9 mouse cellular contexts compared by ENCODE assay signal in genomic region chr3:151837749-151838148, GRCm38 (mm10). TPM values are rescaled to one million over a fixed set of nuclear protein-coding genes. Genes with fewer than 3 reads are reported as not detected.
A peak's percentile ranks its signal among the peaks of the same experiment; 100 is the strongest.
DNase-seq lines count a peak whose midpoint lies in the region; ATAC-seq and TF ChIP-seq lines count a peak whose summit lies in the region.
"Had no signal": no experiment of that assay in that cellular context is flagged by ENCODE, and none has a peak within 500 bp of the region (broad histone marks: within the 10 kb centered on the region; RNA-seq: fewer than 3 reads in every experiment).

No protein-coding gene starts in this region.

- no peak for TF ChIP-seq CTCF in lung, adult 2 months (IDR thresholded peaks at IDR 0.05; ENCODE audit: insufficient read depth, low read length)
- no peak for TF ChIP-seq CTCF in liver, embryonic 14.5 days (IDR thresholded peaks at IDR 0.05; ENCODE audit: low read depth)
- TF ChIP-seq CTCF in stomach, postnatal 0 days (IDR thresholded peaks at IDR 0.05; ENCODE audit: low read depth) = no peak

- no peak overlapping the region for H3K27ac ChIP-seq in lung, embryonic 15.5 days
- no peak overlapping the region for H3K27ac ChIP-seq in liver, embryonic 14.5 days
- no peak overlapping the region for H3K27ac ChIP-seq in stomach, postnatal 0 days (replicated peaks)

- no peaks in the 10 kb centered on the region for H3K36me3 ChIP-seq in lung, embryonic 15.5 days
- no peaks in the 10 kb centered on the region for H3K36me3 ChIP-seq in liver, embryonic 14.5 days (replicated peaks; ENCODE audit: control insufficient read depth, insufficient read depth, low read depth)
- H3K36me3 ChIP-seq in stomach, postnatal 0 days (ENCODE audit: control insufficient read depth, insufficient read depth, low read length) = no peaks in the 10 kb centered on the region

- DNase-seq in lung, adult 2 months = no peak
- DNase-seq in forelimb bud, embryonic 11.5 days (ENCODE audit: low read depth, low spot score) = peak; percentile 10
- no peak for DNase-seq in liver, embryonic 14.5 days (ENCODE audit: low read depth in 3 of 3, low spot score in 3 of 3)
- no peak for DNase-seq in stomach, postnatal 0 days (ENCODE audit: low spot score)
- DNase-seq: thymus, adult 2 months had no signal

- ATAC-seq in lung, embryonic 15.5 days (ENCODE audit: borderline replicate concordance, extremely low read depth, low FRiP score, low TSS enrichment) = no peak
- ATAC-seq in liver, embryonic 14.5 days (ENCODE audit: insufficient read depth) = no peak
- ATAC-seq in stomach, postnatal 0 days (ENCODE audit: low FRiP score, low TSS enrichment) = no peak
- no peak for ATAC-seq in erythroid progenitor cell, adult 5-6 weeks (replicated peaks; ENCODE audit: low FRiP score, poor library complexity, severe bottlenecking)
- no peak for ATAC-seq in cerebellum, adult (ENCODE audit: insufficient number of reproducible peaks, low FRiP score, low TSS enrichment)

- H3K9me3 ChIP-seq in lung, embryonic 15.5 days = no peaks in the 10 kb centered on the region
- H3K9me3 ChIP-seq in liver, embryonic 14.5 days (ENCODE audit: control insufficient read depth, low read length) = no peaks in the 10 kb centered on the region
- H3K9me3 ChIP-seq in stomach, postnatal 0 days (ENCODE audit: control insufficient read depth, low read length) = no peaks in the 10 kb centered on the region

- no peak overlapping the region; the same call in 1 of the 2 replicates for H3K9ac ChIP-seq in lung, embryonic 15.5 days
- no peak overlapping the region for H3K9ac ChIP-seq in liver, embryonic 14.5 days (replicated peaks)
- H3K9ac ChIP-seq in stomach, postnatal 0 days (ENCODE audit: low read length) = no peak overlapping the region

- peaks cover 25% of the 10 kb centered on the region for H3K27me3 ChIP-seq in lung, embryonic 15.5 days
- H3K27me3 ChIP-seq in liver, embryonic 14.5 days (ENCODE audit: control insufficient read depth, insufficient read depth, low read length) = no peaks in the 10 kb centered on the region; the same call in 1 of the 2 replicates
- H3K27me3 ChIP-seq in stomach, postnatal 0 days (ENCODE audit: control insufficient read depth, insufficient read depth, low read length) = no peaks in the 10 kb centered on the region

- WGBS in lung, embryonic 15.5 days = 54% methylated on average over 9 of the region's 9 CpGs
- WGBS in lung, adult 2 months = 57% methylated on average over 9 of the region's 9 CpGs
- 33% methylated on average over 9 of the region's 9 CpGs for WGBS in liver, embryonic 14.5 days (ENCODE audit: insufficient replicate concordance)
- 55% methylated on average over 9 of the region's 9 CpGs for WGBS in stomach, postnatal 0 days

- peak overlapping the region; percentile 51 for H3K4me3 ChIP-seq in lung, embryonic 15.5 days
- no peak overlapping the region for H3K4me3 ChIP-seq in lung, adult 2 months (replicated peaks; ENCODE audit: extremely low read depth, low read depth, low read length)
- no peak overlapping the region for H3K4me3 ChIP-seq in liver, embryonic 14.5 days (ENCODE audit: insufficient read depth in 1 of 2, low read depth in 2 of 2, low read length in 2 of 2)
- peak overlapping the region; percentile 47 for H3K4me3 ChIP-seq in stomach, postnatal 0 days (ENCODE audit: low read depth, low read length)
- H3K4me3 ChIP-seq: erythroblast, embryonic 14.5 days had no signal

- peak overlapping the region; percentile 96 for H3K4me2 ChIP-seq in lung, embryonic 15.5 days
- peak overlapping the region; percentile 47; the same call in 1 of the 2 replicates for H3K4me2 ChIP-seq in liver, embryonic 14.5 days (ENCODE audit: low read depth)
- peak overlapping the region; percentile 82 for H3K4me2 ChIP-seq in stomach, postnatal 0 days (replicated peaks; ENCODE audit: low read depth)

- no peak for TF ChIP-seq POLR2A in lung, adult 2 months (IDR thresholded peaks at IDR 0.05; ENCODE audit: borderline replicate concordance, extremely low read depth, low read depth, low read length)

- H3K4me1 ChIP-seq in lung, embryonic 15.5 days = peaks cover 15% of the 10 kb centered on the region; the same call in 1 of the 2 replicates
- no peaks in the 10 kb centered on the region; the same call in 1 of the 2 replicates for H3K4me1 ChIP-seq in lung, adult 2 months (ENCODE audit: control insufficient read depth, insufficient read depth, low read length)
- no peaks in the 10 kb centered on the region for H3K4me1 ChIP-seq in liver, embryonic 14.5 days (replicated peaks; ENCODE audit: control insufficient read depth in 2 of 2, insufficient read depth in 2 of 2, low read length in 1 of 2)
- no peaks in the 10 kb centered on the region; the same call in 1 of the 2 replicates for H3K4me1 ChIP-seq in stomach, postnatal 0 days (replicated peaks; ENCODE audit: control insufficient read depth, insufficient read depth)

- no peak for TF ChIP-seq EP300 in liver, embryonic 14.5 days (IDR thresholded peaks at IDR 0.05; ENCODE audit: low read depth)
- TF ChIP-seq EP300 in stomach, postnatal 0 days (optimal IDR thresholded peaks at IDR 0.05) = no peak

RNA-seq across cellular contexts. Expression of gene Ptgfr, which starts 0.3 kb away (rescaled TPM):
- 0.31 and 0.59 TPM in 2 replicates for polyA plus RNA-seq in lung, embryonic 15.5 days (2015; fragmentation: Nextera tagmentation; extraction: Ambion mirVana)
- 4.1 and 7.4 TPM in 2 replicates for polyA plus RNA-seq in lung, adult 2 months (2012; rRNA removed)
- polyA plus RNA-seq in liver, embryonic 14.5 days (2012; rRNA removed) = 0.01 TPM in 2 replicates
- not detected in 2 replicates for polyA plus RNA-seq in liver, embryonic 14.5 days (2014; fragmentation: Nextera tagmentation; extraction: Ambion mirVana)
- 2.0 TPM in 2 replicates for polyA plus RNA-seq in stomach, postnatal 0 days (2015; fragmentation: Nextera tagmentation; extraction: Ambion mirVana)
- not detected in 2 replicates for total RNA-seq in erythroid progenitor cell, adult 5-6 weeks (2015; ENCODE audit: low replicate concordance)
- 0.26 and 0.76 TPM in 2 replicates for total RNA-seq in erythroid progenitor cell, adult 5-6 weeks (2017; ENCODE audit: low replicate concordance)
- polyA plus RNA-seq: erythroblast, embryonic 14.5 days had no signal

Comparison
In these comparisons a context has a peak if more than half of its experiments do, and no peak if none do; other contexts are left out.
1. H3K4me3 ChIP-seq: peak in lung, embryonic 15.5 days (single experiment) and stomach, postnatal 0 days (single experiment); none in lung, adult 2 months (single experiment) and liver, embryonic 14.5 days (0 of 2).
2. Peak in every context shown above with its lines, with median percentiles within 50 percentile points of each other: H3K4me2 ChIP-seq.